Mouse (Mus musculus): Measurements from ENCODE around the gene Defb33.

Gene Defb33

DNA sequence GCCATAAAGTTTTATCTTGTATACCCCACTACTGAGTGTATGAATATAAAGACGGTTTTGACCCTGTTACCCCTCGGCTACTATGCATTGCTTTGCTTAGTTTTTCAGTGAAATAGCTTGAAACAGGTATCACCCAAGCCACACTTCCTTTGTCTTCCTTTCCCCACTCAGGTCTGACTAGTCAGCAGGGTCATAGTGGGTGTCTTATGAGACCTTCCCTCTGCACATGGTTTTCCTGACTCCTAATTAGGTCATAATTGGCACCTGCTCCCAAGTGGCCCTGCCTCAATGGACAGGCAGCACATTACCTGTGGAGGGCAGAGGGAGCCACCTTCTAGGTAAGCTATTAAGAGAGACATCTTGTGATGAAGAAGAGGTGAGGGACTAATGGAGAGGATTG is at the start of gene Defb33:
Gene Defb33 (plus strand): TSS at position 301 of the 400 bp plus-strand sequence.
- in situ Hi-C loops (cut with MboI), result no loop called here

DNA sequence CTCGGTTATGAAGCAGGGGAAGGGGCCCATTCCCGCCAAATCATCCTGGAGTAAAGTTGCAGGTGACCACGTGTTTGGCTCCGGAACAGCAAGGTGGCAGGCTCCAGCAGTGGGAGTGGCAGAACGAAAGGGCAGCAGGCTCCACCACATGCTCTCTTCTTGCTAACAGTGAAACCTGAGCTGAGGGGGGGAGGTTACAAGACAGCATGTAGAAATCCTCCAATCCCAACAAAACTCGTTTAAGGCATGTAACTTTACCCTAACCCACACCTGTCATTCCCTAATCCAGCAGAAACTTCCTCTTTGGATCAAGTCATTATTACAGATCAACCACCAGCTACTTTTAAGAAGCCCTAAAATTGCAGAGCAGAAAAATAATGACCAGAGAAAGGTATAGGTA is 17.9 kb upstream of the Defb33 start:
- in situ Hi-C loops (cut with MboI), result no loop called here

DNA sequence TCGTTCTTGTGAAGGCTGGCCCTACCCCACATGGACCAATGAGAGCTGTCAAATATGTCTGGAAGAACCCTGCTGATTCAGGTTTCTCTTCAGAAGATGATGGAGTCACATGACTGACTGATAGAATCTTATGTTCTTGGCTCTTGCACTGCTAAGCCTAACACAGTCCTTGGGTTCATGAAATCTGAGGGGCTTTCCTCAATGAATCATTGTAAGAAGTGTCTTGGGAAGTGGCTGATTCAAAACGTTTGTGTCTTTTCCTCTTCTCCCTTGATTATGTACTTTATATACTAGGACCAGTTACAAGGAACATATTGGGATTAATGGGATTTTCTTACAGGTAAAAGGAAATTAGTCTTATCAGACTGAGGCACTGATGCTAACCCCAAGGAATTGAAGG is 10.1 kb downstream of the Defb33 start, which contains the start of gene Gm15056:
Gene Gm15056 (minus strand): TSS at position 101 of the 400 bp plus-strand sequence.
- in situ Hi-C loops (cut with MboI), result no loop called here

DNA sequence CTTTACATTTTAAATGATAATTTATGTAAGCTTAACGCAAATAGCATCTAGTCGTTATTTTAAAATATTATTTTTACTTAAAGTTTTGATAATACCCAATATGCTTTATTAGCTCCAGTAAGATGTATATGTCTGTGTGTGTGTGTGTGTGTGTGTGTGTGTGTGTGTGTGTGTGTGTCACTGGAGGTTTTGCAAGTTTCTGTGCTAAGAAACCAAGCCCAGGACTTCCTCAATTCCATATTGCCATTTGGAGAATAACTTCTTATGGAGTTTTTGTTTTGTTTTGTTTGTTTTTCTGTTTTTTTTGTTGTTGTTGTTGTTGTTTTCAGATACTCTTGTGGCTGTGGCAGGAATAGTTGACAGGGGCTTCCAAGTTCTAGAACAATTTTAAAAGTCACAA is 14.7 kb downstream of the Defb33 start:
- in situ Hi-C loops (cut with MboI), result no loop called here

DNA sequence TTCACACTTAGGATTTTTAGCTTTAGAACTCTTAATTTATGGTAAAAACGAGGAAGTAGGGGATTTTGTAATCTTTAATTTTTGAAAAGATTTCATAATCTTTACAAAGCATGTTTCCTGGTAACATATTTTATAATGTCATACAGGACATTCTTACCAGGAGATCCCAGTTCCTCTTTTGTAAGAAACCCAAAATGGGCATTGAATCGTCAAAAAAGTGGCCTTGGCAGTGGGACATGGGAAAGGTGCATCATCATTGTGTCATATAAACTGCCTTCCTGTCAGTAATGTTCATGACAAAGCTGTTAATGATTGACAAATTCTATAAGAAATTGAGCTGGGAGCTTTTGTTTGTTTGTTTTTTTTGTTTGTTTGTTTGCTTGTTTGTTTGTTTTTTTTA is 15.8 kb downstream of the Defb33 start:
- in situ Hi-C loops (cut with MboI), result no loop called here

DNA sequence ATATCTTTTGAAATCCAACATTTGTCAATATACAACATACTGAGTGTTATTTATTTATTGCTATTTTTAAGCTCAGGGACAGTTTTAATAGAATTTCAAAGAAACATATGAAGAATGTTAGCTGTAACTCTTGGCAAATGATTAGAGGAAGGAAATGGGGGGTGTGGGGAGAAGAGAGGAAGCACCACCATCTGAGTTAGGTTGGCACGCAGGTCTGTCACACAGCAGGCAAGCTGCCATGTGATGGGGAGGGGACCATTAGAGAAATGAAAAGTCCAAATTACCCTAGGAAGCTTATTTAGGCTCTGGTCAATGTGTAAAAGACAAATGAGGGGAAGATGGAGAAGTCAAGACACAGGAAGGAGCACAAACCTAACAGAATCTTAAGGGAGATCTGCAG is 19.8 kb downstream of the Defb33 start:
- in situ Hi-C loops (cut with MboI), result no loop called here

DNA sequence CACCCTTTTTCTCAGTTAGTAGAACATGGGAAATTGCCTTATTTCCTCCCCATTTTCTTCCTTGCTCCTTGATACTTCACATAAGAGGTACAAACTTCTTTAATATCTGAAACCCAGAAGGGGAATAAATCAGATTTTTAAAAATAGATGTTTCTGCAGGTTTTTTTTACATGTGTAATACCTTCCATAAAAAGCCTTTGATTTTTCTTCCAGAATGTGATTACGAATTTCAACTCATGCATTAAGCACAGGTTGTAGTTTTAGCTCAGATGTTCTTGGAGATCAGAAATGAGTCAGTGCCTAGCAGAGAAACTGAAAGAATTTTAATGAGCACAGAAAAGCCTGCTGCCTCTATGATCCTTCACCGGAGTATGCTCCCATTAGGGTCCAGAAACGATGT is 29.5 kb downstream of the Defb33 start, which contains the start of gene Gm6040:
Gene Gm6040 (minus strand): TSS at position 101 of the 400 bp plus-strand sequence.
- in situ Hi-C loops (cut with MboI), result no loop called here

DNA sequence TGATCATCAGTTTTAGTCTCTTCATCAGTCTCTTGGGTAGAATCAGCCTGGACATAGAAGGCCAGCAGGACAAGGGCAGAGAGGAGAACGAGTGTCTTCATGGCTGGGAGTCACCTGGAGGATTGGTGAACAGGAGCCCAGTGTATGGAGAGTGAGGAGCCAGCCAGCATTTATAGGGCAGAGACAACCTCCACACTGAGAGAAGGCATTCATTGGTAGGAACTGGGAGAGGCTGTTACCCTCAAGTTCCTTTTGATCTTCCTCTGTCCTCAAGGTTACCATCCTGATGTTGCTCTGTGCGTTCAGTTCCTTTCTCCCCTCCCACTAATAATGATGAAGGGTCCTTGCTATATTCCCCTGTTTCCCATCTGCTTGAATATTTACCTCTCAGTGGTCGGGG is 52.1 kb downstream of the Defb33 start, which contains the start of gene AY761185:
Gene AY761185 (minus strand): TSS at position 101 of the 400 bp plus-strand sequence.
- in situ Hi-C loops (cut with MboI), result no loop called here
